Mouse (Mus musculus): Measurements from ENCODE around the gene 4930544D05Rik.
"Not testable (repeated sequence)": the region's sequence is repeated elsewhere in the genome, so short reads cannot be mapped to it uniquely, and the experiment has no call there.

The 4930544D05Rik gene

GRCm38 (mm10) chr11:70615516-70616093 lies at the start of gene 4930544D05Rik:
Gene 4930544D05Rik, plus strand, starts transcription at chr11:70615848.
- DNase-seq (ENCODE audit: low spot score in 2 of 2) = no peak

DNA sequence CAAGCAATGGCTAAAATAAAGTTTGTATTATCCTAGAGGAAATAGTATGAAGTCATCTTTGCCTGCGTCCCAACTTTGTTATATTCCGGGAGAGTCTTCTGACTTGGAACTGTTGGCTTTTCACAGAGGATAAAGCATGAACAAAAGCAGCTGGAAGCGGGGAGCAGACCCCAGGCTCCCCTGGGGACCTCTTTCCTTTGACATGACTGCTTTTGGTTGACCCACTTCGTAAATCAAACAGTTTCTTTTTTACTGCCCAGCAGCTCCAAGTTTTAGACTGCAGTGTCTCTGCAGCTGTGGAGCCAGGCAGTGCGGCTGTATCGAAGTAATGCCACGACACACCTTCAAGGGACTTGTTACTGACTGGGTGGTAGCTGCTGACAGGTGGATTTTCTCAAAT lies 49.1 kb upstream of the 4930544D05Rik start:
- DNase-seq (ENCODE audit: low spot score in 2 of 2) = no peak

DNA sequence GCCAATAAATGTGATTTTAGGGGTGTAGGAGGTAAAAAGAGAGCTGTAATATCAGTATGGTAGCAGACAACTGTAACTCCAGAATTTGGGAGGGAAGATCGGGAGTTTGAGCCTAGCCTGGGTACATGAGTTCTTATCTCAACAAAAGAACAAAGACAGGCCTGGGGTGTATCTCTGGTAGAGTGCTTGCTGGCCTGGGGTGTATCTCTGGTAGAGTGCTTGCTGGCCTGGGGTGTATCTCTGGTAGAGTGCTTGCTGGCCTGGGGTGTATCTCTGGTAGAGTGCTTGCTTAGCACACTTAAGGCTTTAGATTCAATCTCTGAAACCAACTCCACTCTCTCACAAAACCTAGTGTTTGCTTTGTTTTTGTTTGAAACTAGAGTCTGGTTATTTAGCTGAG lies 45.0 kb upstream of the 4930544D05Rik start:
- not testable (repeated sequence) for DNase-seq (ENCODE audit: low spot score in 2 of 2)

DNA sequence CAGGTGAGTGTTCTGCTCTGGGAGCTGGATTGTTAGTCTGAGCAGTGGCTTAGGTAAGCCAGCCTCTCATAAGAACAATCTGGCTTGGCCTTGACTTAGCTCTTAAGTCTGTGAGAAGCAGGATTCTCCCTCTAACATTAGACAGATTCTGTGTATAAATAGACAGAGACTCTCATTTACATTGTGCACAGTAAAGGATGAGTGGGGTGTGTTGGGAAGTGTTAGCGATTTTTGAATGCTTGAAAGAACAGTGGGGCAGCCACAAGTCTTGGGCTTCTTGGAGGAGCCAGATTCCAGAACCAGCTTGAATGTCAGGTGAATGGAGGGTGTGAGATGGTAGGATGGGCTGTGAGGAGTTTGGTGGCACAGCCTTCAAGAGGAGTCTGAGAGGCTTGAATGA lies 44.0 kb upstream of the 4930544D05Rik start:
- DNase-seq (ENCODE audit: low spot score in 2 of 2) = no peak

- DNase-seq (ENCODE audit: low spot score in 2 of 2) = no peak
Observed at GRCm38 (mm10) chr11:70572348-70572902, 43.2 kb upstream of the 4930544D05Rik start.

DNA sequence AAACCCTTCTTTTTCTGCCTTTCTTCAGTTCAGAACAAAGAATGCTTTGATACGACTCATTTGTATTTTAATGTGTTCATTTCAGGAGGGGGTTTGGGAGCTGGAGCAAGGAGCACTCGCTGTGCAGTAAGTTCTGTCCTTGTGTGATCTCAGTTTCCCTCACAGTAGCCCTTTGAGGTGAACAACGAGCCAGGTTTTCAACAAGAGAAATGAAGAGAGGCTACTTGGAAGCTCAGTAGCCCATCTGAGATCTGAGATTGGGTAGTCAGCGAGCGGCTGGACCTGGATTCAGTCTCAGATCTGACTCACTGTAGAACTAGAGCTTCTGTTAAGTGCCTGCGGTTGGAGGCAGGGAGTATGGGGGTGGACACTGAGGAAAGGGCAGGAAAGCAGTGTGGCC lies 41.8 kb upstream of the 4930544D05Rik start:
- no peak for DNase-seq (ENCODE audit: low spot score in 2 of 2)

DNA sequence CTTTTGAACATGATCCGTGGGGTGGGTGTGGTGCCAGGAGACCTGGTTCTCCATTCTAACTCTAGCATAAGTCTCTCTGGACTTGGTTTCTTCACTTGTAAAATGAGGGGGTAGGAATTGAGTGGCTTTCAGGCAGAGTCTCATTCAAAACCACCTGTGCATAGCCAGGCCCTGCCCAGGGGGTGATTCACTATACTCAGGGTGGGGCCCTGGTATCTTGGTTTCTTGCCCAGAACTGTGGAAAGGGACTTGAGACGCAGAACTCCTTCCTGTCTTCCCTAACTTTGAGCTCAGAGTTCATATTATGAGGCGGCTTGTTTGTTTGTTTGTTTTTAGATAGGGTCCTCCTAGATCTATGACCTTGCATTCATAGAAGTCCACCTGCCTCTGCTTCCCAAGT lies 38.4 kb upstream of the 4930544D05Rik start:
- no peak for DNase-seq (ENCODE audit: low spot score in 2 of 2)

- DNase-seq (ENCODE audit: low spot score in 2 of 2) = no peak
Observed at GRCm38 (mm10) chr11:70578962-70579361, 36.7 kb upstream of the 4930544D05Rik start.

- no peak for DNase-seq (ENCODE audit: low spot score in 2 of 2)
Observed at GRCm38 (mm10) chr11:70579710-70580357, 35.8 kb upstream of the 4930544D05Rik start.

DNA sequence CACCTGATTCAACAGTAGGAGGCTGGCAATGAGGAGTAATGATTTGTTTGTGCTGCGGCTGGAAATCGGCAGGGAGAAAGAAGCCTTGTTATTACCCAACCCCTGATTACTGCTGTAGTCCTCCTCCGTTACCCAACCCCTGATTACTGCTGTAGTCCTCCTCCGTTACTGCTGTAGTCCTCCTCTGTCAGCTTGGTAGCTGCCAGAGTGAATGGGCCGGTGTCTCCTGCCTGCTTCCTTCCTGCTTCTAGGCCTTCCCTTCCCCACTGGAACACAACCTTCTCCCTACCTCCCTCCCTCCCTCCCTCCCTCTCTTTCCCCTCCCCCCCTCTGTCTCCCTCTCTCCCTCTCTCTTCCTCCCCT lies 35.3 kb upstream of the 4930544D05Rik start:
- DNase-seq (ENCODE audit: low spot score in 2 of 2) = no peak

DNA sequence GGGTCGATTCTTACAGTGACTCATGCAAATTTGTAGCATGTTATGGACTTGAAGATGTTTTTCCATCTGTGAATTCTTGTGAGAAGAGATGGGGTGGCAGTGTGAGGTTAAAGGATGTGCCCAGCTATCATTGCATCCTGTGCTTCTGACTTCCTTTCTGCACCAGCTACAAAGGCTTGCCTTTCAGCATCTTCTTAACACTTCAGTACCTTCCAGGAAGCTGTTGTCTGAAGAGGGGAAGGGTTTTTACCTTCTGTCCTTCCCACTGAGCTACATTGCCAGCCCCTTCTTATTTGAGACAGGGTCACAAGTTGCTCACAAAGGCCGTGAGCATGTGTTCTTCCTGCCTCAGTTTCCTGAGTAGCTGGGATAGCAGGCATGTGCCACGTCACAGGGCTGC lies 34.7 kb upstream of the 4930544D05Rik start:
- DNase-seq (ENCODE audit: low spot score in 2 of 2) = no peak

GRCm38 (mm10) chr11:70582196-70582595 lies 33.5 kb upstream of the 4930544D05Rik start:
- no peak for DNase-seq (ENCODE audit: low spot score in 2 of 2)

- no peak for DNase-seq (ENCODE audit: low spot score in 2 of 2)
Observed at GRCm38 (mm10) chr11:70583022-70583714, 32.5 kb upstream of the 4930544D05Rik start.

- DNase-seq (ENCODE audit: low spot score in 2 of 2) = no peak
Observed at GRCm38 (mm10) chr11:70583775-70584174, 31.9 kb upstream of the 4930544D05Rik start.

DNA sequence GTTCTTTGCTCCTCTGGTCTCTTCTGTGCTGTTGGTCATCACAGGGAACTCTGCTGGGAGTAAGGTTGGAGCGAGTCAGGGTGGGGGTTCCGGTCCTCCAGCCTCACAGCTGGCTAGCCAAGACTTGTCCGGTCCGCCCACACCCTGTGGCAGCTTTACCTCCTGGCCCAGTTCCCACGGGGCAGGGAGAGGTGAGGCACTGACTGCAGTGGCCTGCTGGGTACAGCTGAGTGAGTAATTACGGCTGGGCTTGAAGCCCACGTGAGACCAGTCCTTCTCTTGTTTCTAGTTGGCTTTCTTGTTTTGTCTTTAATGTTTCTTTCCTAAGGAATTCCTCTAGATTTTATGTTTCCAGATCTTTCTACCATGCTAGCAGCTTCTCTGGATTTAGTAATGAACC lies 30.2 kb upstream of the 4930544D05Rik start:
- DNase-seq (ENCODE audit: low spot score in 2 of 2) = no peak

DNA sequence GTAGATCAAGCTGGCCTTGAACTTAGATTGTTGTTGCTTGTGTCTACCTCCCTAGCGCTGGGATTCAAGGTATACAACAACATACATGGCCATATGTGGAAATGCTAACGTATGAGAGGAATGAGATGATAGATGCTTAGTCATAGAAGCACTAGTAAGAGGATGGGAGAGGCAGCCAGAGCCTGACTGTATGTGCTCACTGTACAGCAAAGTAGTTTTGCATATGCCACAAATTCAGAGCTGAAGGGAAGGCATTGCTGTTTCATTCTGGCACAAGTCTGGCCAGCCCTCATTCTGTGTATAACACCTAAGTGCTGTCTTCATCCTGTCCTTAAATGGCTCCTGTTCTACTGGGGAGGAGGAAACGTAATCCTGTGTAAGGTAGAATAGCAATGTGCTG lies 29.4 kb upstream of the 4930544D05Rik start:
- DNase-seq (ENCODE audit: low spot score in 2 of 2) = no peak

- DNase-seq (ENCODE audit: low spot score in 2 of 2) = no peak
Observed at GRCm38 (mm10) chr11:70586954-70587353, 28.7 kb upstream of the 4930544D05Rik start.

- DNase-seq (ENCODE audit: low spot score in 2 of 2) = no peak
Observed at GRCm38 (mm10) chr11:70591733-70592132, 23.9 kb upstream of the 4930544D05Rik start.

- DNase-seq (ENCODE audit: low spot score in 2 of 2) = no peak
Observed at GRCm38 (mm10) chr11:70594253-70594989, 21.2 kb upstream of the 4930544D05Rik start.

- no peak for DNase-seq (ENCODE audit: low spot score in 2 of 2)
Observed at GRCm38 (mm10) chr11:70595638-70596037, 20.0 kb upstream of the 4930544D05Rik start.

DNA sequence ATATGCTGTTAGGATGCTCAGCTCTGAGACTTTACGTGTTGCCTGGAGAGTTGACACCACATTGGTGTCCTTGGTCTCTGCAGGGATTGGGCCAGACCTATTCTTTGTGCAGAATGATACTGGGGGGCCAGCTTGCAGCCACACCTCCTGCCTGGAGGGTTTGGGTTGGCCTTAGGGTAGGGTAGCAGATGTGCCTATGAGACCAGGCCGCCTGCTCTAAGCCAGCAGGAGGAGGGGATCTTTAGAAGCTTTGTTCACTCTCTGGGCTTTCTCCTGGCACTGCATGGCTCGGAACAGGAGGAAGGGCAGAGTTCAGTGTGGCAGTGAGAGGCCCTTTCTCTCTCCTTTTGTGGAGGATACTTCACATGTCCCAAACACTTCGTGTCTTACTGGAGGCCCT lies 19.6 kb upstream of the 4930544D05Rik start:
- DNase-seq (ENCODE audit: low spot score in 2 of 2) = no peak

DNA sequence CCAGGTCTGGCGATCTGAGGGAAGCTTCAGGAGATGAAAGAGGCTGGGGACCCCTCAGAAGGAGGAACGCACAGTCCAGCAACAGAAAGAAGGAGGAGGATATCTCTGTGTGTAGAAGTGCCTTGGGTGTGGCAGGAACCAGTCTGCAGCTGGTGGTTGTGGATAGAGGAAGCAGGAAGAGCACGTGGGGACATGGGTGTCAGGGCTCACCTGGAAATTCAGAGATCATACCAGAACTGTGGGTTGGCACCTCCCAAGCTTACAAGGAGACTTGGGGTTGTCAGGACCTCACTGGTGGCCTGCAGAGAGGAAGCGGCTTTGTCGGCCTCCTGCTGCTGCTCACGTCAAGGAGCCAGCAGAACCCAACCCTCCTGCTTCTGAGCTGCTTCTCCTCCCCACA lies 18.3 kb upstream of the 4930544D05Rik start:
- DNase-seq (ENCODE audit: low spot score in 2 of 2) = no peak
